Mouse (Mus musculus) midbrain, embryonic 14.5 days (tissue): ENCODE measurements around the gene Fry. TPM values are rescaled to one million over a fixed set of nuclear protein-coding genes. Genes with fewer than 3 reads are reported as not detected.
"Not testable (repeated sequence)": the region's sequence is repeated elsewhere in the genome, so short reads cannot be mapped to it uniquely, and the experiment has no call there.

ENCODE experiments used
- ATAC-seq: fragments of 200-750 bp; cut with Nextera tagmentation; 2 replicates; pipeline ENCODE4 v1.8.0; 2017; ENCODE audit warnings: moderate number of reproducible peaks, moderate library complexity; ENCODE audit not compliant: low FRiP score, low TSS enrichment
- DNase-seq: peaks from one replicate; pipeline ENCODE4 v3.0.0-alpha.2; 2015
- H3K27ac ChIP-seq: fragments of 300-500 bp; sonication (generic); replicated peaks from 2 replicates; pipeline ENCODE4 v1.5.1; 2014; ENCODE audit warnings: mild to moderate bottlenecking, low read depth, low read length, moderate library complexity
- H3K27me3 ChIP-seq: fragments of 300-500 bp; sonication (generic); 2 replicates; pipeline ENCODE4 v1.6.1; 2014; ENCODE audit warnings: low read length, control low read depth, mixed read lengths; ENCODE audit not compliant: control insufficient read depth, insufficient read depth
- H3K36me3 ChIP-seq: fragments of 300-500 bp; sonication (generic); 2 replicates; pipeline ENCODE4 v1.6.1; 2014; ENCODE audit warnings: low read length, control low read depth; ENCODE audit not compliant: control insufficient read depth, insufficient read depth
- H3K4me1 ChIP-seq: fragments of 300-500 bp; sonication (generic); 2 replicates; pipeline ENCODE4 v1.6.1; 2014; ENCODE audit warnings: mild to moderate bottlenecking, antibody characterized with exemption, low read length, control low read depth; ENCODE audit not compliant: control insufficient read depth, insufficient read depth
- H3K4me2 ChIP-seq: fragments of 300-500 bp; sonication (generic); 2 replicates; pipeline ENCODE4 v1.6.1; 2014; ENCODE audit warnings: mild to moderate bottlenecking, low read length, moderate library complexity
- H3K4me3 ChIP-seq: fragments of 300-500 bp; sonication (generic); replicated peaks from 2 replicates; pipeline ENCODE4 v1.5.1; 2014; ENCODE audit warnings: low read depth, low read length
- H3K9ac ChIP-seq: fragments of 300-500 bp; sonication (generic); replicated peaks from 2 replicates; pipeline ENCODE4 v1.6.1; 2014; ENCODE audit warnings: mild to moderate bottlenecking, low read length, moderate library complexity
- H3K9me3 ChIP-seq: fragments of 300-500 bp; sonication (generic); 2 replicates; pipeline ENCODE4 v1.6.1; 2016; ENCODE audit warnings: low read length, control low read depth, mixed read lengths; ENCODE audit not compliant: control insufficient read depth
- WGBS: fragments of 180-500 bp; shearing (Covaris S2); extraction: QIAGEN DNeasy Blood & Tissue Kit; methylation state at CpG from one replicate; pipeline ENCODE4 v1.1.7; 2014; 5-methylcytosine and 5-hydroxymethylcytosine counted together
- polyA plus RNA-seq: library from polyadenylated mRNA; unstranded; fragments of >200 nt; fragmentation: Nextera tagmentation; extraction: Ambion mirVana; gene quantifications from 2 replicates; pipeline ENCODE4 v1.2.1, GENCODE M21; 2014

The Fry gene
- polyA plus RNA-seq, 1 experiment from 2014 or later: 68.5 TPM

DNA sequence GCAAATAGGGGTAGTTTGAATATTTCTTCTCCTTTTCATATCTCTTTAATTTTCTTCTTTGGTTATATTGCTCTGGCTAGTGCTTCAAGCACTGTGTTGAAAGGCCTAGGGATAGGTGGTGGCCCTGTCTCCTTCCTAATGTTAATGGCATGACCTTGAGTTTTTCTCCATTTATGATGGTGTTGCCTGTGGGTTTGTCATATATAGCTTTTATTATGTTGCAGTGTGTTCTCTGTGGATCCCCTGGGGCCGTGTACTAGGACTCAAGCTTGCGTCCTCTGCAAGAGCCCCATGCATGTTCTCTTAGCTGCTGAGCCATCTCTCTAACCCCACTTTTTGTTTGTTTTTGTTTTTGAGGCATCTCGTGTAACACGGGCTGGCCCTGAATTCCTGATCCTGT lies 358.9 kb downstream of the Fry start:
- no peaks in the 10 kb centered on the region for H3K4me1 ChIP-seq
- H3K27me3 ChIP-seq: no peaks in the 10 kb centered on the region
- no peak overlapping the region for H3K9ac ChIP-seq
- no peak overlapping the region for H3K27ac ChIP-seq
- H3K36me3 ChIP-seq: peaks cover 45% of the 10 kb centered on the region
- DNase-seq (no peak), ATAC-seq (no peak)
- H3K9me3 ChIP-seq: no peaks in the 10 kb centered on the region
- WGBS: 79% methylated on average over 4 of the region's 4 CpGs
- H3K4me3 ChIP-seq: no peak overlapping the region
- no peak overlapping the region for H3K4me2 ChIP-seq

DNA sequence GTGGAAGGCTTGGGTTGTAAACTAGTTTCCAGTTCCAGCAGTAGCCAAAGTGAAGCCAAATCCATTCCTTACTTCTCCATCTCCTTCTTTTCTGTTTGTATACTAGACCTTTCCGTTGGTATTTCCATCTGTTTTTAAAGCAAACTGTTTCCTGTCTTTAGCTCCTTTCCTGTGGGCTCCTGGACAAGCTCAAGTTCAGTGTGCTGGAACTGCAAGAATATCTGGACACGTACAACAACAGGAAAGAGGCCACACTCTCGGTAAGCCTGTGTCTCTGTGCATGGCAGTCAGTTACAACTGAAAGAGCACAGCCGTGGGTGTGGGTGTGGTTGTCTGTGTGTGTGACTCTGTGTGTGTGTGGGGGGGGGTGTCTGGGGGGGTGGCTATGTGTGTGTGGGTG lies 360.2 kb downstream of the Fry start:
- Histone ChIP-seq H3K9me3 (no peaks in the 10 kb centered on the region), H3K4me1 (no peaks in the 10 kb centered on the region), H3K9ac (no peak overlapping the region), H3K27me3 (no peaks in the 10 kb centered on the region), H3K36me3 (peaks cover 44% of the 10 kb centered on the region), H3K4me2 (no peak overlapping the region), H3K27ac (no peak overlapping the region), H3K4me3 (no peak overlapping the region)
- 74% methylated on average over 4 of the region's 4 CpGs for WGBS
- ATAC-seq (no peak), DNase-seq (no peak)

GRCm38 (mm10) chr5:150485198-150485597 lies 366.8 kb downstream of the Fry start:
- ATAC-seq: no peak
- Histone ChIP-seq H3K9me3 (no peaks in the 10 kb centered on the region), H3K4me3 (no peak overlapping the region), H3K27me3 (no peaks in the 10 kb centered on the region), H3K4me2 (no peak overlapping the region), H3K4me1 (no peaks in the 10 kb centered on the region), H3K27ac (no peak overlapping the region), H3K36me3 (peaks cover 46% of the 10 kb centered on the region), H3K9ac (no peak overlapping the region)
- peak; percentile 64 for DNase-seq
- WGBS: 71% methylated on average over 3 of the region's 3 CpGs

DNA sequence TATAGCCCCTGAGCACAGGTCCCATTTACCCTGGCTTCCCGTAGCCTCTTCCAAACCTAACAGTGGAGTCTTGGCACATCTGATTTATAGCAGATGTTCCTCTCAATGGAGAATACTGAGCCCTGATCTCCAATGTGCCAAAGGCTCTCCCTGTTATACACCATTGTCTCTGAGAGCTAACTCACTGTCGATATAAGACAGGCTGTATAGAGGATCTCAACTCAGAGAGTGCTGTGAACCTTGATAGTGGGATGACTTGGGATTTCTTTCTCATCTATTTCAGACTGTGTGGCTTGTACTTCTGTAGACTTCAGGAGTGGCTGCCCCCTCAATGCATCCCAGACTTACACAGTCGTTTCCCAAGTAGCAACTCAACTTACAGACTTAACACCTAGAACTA lies 371.8 kb downstream of the Fry start:
- DNase-seq (no peak), ATAC-seq (no peak)
- WGBS: 92% methylated on average over 3 of the region's 3 CpGs
- Histone ChIP-seq H3K9ac (no peak overlapping the region), H3K9me3 (no peaks in the 10 kb centered on the region), H3K36me3 (peaks cover 24% of the 10 kb centered on the region; the same call in 1 of the 2 replicates), H3K4me1 (no peaks in the 10 kb centered on the region), H3K4me2 (no peak overlapping the region), H3K27ac (no peak overlapping the region), H3K4me3 (no peak overlapping the region), H3K27me3 (no peaks in the 10 kb centered on the region)

GRCm38 (mm10) chr5:150490821-150491220 lies 372.4 kb downstream of the Fry start:
- Histone ChIP-seq H3K9ac (no peak overlapping the region), H3K4me3 (no peak overlapping the region), H3K36me3 (peaks cover 25% of the 10 kb centered on the region), H3K4me1 (no peaks in the 10 kb centered on the region), H3K4me2 (no peak overlapping the region), H3K27me3 (no peaks in the 10 kb centered on the region), H3K9me3 (no peaks in the 10 kb centered on the region), H3K27ac (no peak overlapping the region)
- ATAC-seq (no peak), DNase-seq (no peak)
- WGBS: 86% methylated on average over 8 of the region's 8 CpGs

DNA sequence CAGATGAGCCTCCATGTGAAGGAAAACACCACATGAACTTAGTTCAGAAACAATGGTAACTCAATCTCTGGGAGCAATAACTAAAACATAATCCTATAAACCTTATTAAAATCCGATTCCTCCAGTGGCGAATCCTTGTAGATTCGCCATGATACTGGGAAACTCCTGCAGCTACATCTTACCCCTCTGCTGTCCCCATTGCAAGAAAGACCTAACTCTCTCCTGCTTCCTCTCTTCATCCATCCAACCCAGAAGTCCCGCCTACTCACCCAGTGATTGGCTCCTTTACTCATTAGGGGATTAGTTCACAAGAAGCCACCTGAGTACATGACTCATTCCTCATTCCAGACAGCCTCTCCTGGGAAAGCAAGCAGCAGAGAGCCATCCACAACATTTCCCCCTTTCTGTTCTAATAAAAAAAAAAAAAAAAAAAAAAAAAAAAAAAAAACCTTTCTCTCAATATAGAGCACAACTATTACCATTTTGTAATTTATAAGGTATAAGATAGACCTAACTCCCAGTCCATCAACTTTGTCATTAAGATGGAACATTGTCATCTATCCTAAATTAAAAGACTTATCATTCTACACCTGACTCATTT lies 373.2 kb downstream of the Fry start:
- not testable (repeated sequence) for ATAC-seq, H3K27ac ChIP-seq, H3K27me3 ChIP-seq, H3K4me1 ChIP-seq, H3K4me2 ChIP-seq, H3K9ac ChIP-seq, H3K4me3 ChIP-seq, DNase-seq, H3K9me3 ChIP-seq
- 91% methylated on average over 4 of the region's 4 CpGs for WGBS
- peaks cover 33% of the 10 kb centered on the region for H3K36me3 ChIP-seq

DNA sequence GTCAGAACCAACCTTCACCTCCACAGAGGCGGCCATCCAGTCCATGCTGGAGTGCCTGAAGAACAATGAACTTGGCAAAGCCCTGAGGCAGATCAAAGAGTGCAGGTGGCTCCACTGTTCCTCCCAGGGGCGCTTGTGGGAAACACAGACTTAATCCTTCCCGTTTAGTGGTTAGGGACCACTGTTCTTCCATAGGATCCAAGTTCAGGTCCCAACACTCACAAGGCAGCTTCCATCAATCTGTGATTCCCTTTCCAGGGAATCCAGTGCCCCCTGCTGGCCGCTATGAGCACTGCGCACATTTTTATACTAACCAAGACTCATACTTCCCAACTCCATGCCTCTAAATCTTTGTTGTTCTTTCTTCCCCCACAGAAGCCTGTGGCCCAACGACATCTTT lies 377.3 kb downstream of the Fry start:
- WGBS: 53% methylated on average over 6 of the region's 6 CpGs
- Histone ChIP-seq H3K9ac (no peak overlapping the region), H3K4me1 (no peaks in the 10 kb centered on the region), H3K27ac (no peak overlapping the region), H3K9me3 (no peaks in the 10 kb centered on the region), H3K36me3 (peaks cover 30% of the 10 kb centered on the region), H3K4me2 (no peak overlapping the region), H3K27me3 (no peaks in the 10 kb centered on the region), H3K4me3 (no peak overlapping the region)
- DNase-seq (peak; percentile 44), ATAC-seq (no peak)

DNA sequence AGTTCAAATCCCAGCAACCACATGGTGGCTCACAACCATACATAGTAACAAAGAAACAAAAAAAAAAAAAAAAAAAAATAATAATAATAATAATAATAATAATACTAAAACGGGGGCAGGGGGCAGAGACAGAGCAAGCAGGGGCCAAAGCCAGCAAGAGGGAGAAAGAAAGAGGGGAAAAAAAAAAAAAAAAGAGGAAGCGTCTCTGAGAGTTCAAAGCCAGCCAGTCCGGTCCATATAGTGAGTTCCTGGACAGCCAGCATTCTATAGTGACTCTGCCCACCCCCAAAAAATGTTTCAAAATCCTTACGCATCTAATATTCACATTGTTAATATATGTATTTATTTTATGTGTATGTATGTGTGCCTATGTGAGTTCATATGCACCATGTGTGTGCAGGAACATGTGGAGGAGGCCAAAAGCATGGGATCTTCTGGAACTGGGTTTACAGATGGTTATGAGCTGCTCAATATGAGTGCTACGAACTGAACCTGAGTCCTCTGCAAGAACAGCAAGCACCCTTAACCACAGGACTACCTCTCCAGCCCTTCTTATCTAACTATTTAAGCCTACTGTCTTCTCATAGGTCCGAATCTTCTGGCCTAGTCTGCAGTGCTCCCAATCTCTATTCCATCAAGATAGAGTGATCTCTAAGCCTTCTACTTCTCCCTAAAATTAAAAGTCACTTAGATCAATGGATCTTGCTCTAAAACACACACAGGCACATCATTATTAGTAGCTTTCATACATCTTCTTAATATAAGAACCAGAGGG lies 392.2 kb downstream of the Fry start:
- DNase-seq: no peak
- no peak for ATAC-seq
- Histone ChIP-seq H3K9ac (no peak overlapping the region), H3K4me2 (no peak overlapping the region), H3K9me3 (no peaks in the 10 kb centered on the region), H3K27me3 (no peaks in the 10 kb centered on the region), H3K36me3 (no peaks in the 10 kb centered on the region), H3K27ac (no peak overlapping the region), H3K4me3 (no peak overlapping the region), H3K4me1 (no peaks in the 10 kb centered on the region)
- 89% methylated on average over 6 of the region's 6 CpGs for whole genome bisulfite sequencing

DNA sequence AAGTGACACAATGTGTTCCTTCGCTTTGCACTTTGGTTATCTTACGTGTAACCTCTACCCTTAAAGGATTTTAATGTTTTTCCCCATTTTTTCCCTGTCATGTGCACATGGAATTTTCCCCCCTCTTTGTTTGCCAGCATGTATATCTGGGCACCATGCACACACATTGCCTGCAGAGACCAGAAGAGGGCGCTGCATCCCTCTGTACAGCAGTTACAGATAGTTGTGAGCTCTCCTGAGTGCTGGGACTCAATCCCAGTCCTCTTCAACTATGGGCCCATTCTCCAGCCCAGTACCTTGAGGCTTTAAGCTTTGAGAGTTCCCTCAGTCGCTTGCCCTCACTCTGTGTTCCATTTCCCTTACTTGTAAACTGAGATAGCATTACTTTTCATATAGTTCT lies 394.8 kb downstream of the Fry start:
- H3K4me1 ChIP-seq: no peaks in the 10 kb centered on the region
- H3K4me2 ChIP-seq: no peak overlapping the region
- no peak overlapping the region for H3K27ac ChIP-seq
- DNase-seq (no peak), ATAC-seq (no peak)
- H3K36me3 ChIP-seq: no peaks in the 10 kb centered on the region
- no peaks in the 10 kb centered on the region for H3K9me3 ChIP-seq
- no peak overlapping the region for H3K4me3 ChIP-seq
- 79% methylated on average over 4 of the region's 4 CpGs for WGBS
- no peaks in the 10 kb centered on the region for H3K27me3 ChIP-seq
- H3K9ac ChIP-seq: no peak overlapping the region
